Mouse (Mus musculus) lung, adult 18-20 months (tissue): ENCODE measurements around the gene Papss1.

Experiments used
- DNase-seq, 2 experiments: peaks; one replicate each; pipeline ENCODE4 v3.0.0; 2022; ENCODE audit warnings: mixed read lengths in 2 of 2

Gene Papss1

DNA sequence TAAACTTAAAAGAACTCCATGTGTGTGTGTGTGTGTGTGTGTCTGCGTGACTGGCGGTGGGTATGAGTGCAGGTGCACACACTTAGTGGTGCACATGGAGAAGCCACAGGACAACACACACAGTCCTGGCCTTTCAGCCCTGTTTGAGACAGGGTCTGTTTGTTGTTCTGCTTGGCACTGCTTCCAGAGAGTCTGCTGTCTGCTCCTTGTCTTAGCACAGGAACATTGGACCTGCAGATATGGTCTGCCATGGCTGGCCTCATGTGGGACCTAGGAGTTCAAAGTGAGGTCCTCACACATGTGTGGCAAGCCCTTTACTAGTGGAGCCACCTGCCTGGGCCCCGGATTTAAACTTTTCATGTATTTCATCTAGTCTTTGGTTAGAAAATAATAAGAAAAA is 72.4 kb downstream of the Papss1 start:
- DNase-seq: no peak

DNA sequence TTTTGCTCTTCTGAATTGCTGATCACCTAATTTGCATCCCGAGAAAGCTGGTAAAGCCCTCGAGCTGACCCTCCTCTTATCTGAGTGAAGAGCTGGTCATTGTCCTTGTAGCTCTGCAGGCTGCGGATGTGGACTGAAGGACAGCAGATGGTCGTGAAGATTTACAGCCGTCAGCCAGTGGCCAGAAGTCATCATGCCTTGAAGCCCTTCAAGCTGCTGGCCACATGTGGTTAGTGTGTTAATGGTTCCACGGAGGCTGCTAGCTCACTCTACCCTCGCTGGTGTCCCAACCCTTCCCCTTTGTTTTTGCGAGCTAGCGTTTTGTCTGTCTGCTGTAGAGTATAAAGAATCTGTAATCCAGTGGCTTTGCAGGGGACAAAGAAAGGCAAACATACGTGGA is 73.1 kb downstream of the Papss1 start:
- DNase-seq: no peak

DNA sequence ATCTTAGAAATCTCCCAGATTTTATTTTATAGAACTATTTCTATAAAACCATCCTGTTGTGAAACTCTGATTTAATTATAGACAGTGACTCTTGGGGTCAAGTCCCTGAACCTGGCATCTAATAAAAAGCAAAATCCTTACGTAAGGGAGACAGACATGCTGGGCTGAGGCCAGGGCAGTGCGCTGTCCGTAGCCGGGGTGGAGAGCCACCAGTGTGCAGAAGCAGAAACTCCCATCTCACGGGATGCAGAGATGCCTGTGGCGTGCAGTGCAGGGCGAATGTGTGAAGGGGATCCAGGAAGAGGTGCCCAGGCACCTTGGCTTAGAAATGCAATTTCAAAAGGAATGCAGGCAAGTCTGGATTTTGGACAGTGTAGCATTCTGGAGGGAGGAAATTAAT is 73.6 kb downstream of the Papss1 start:
- peak; percentile 5 to 7 for DNase-seq

DNA sequence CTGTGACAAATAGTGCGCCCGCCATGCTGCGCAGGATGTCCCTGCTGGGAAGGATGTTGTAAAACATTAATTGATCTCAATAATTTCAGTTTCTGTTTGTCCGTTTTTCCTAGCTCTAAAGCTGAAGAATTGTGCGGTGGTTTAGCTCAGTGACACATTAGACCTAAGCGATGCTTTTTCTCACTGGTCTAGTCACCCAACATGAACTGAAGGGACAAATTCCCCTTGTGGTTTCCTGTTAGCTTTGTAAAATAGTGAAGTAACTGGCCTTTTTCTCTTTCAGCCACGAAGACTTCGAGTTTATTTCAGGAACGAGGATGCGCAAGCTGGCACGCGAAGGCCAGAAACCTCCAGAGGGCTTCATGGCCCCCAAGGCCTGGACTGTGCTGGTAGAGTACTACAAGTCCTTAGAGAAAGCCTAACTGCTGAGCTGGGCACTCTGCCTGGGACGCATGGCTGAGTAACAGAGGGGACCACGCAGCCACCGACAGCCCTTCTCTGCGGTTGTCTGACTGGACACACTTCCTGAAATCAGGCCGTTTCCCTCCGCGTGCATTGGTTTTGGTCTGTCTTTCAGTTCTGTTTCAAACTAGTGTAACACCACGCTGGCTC is 78.2 kb downstream of the Papss1 start:
- peak; percentile 12 to 21 for DNase-seq

DNA sequence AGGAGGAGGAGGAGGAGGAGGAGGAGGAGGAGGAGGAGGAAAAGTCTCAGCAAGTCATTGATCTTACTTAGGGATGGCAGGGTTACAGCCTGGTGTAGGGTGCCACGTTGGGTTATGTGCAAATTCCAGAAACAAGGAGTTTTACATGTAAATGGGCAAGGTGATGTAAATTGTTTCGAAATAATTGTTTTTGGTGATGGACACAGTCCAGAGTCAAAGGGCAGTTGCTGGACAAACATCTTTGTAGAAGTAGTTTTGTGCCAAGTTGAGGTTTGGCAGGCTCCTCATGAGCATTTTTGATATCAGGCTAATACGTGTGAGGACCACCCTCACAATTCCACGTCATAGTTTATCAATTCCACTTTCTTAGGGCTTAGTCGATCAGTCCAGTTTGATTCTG is 80.6 kb downstream of the Papss1 start:
- DNase-seq: no peak

DNA sequence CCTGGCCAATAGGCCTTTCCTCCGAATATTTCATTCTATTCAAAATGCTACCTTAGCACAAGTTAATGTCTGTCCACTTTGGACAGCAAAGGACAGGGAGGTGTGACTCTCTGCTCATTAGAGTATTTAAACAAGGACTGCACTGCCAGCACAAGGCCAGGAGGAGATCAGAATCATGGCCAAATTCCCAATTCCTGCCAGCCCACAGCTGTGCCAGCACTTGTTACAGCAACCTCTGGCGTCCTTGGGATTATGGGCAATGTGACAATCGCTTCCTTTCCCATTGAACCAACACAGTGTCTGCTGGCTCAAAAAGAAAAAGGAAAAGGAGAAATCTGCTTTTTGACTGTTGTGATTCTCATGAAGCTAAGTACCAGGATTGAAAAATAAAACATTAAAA is 89.8 kb downstream of the Papss1 start:
- DNase-seq: no peak

DNA sequence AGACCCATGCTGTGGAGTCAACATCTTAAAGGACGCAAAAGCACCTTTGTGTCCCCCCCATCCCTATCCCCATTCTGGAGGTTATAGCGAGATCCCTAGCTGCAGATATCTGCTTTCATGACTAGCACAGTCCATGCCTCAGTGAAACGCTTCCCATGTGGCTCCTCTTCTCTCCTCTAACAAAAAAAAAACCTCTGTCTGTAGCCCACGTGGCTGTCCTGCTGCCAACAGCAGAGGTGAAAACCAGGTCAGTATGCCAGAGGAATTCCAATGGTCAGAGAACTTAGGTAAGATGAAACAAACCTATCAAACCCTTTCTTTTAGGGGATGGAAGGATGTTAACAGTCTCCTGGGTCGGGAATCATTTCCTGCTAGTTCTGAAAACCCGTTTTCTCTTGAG is 91.5 kb downstream of the Papss1 start:
- DNase-seq: no peak

DNA sequence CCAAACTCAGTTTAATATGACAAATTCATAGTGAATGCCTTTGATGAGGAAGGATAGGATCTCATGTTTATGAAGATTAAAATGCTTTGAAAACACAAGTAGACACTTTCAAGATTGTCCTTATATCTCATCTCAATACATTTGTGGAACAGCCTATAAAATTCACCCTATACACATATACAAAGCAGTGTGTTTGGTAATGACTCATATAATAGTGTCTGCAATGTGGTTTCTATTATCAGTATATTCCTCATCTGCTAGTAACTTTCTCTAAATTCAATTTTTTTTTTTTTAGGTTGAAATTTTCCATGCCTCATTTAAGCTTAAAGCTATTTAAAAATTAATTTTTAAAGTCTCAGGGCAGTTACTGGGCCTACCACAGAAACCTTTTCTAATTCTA is 95.6 kb downstream of the Papss1 start:
- DNase-seq: no peak

DNA sequence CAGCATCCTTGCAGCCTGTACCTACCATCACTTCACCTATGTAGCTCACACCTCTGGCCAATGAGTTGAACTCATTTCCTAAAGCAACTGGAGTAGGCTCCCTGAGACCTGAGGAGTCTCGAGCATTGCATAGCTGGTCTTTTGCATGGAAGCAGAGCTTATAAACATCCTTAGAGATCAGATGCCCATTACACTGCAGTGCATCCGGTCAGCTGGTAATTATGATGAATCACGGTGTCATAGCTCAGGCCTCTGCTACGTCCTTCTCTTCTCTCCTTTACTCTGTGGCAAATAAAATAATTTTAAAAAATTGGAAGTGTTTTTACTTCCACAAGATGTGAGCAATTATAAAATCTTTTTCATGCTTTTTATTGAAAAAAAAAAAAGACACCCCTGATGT is 96.1 kb downstream of the Papss1 start:
- no peak for DNase-seq

DNA sequence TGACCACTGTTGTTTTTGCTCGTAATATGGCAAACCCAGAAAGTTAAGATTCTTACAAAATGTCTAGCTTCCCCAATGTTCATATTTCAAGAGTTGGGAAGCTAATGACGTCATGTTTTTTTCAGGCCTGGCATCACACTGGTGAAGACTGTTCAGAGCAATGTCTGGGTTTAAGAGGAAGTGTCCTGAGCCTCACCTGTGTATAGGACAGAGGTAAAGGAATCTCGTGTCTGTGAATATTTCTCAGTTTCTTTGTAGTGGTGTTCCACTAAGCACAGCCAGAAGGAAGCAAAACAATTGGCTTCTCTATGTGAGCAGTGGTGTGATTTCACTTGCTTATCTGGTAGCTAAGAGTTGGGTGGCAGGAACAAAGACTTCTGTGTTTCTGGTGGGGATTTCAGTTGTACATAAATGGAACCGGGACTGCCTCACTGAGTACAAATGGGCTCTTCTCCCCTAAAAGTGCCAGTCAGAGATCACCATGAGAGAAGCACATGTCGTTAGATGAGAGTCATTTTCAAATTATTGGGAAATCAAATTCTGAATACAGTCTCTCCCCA is 98.1 kb downstream of the Papss1 start:
- no peak for DNase-seq

DNA sequence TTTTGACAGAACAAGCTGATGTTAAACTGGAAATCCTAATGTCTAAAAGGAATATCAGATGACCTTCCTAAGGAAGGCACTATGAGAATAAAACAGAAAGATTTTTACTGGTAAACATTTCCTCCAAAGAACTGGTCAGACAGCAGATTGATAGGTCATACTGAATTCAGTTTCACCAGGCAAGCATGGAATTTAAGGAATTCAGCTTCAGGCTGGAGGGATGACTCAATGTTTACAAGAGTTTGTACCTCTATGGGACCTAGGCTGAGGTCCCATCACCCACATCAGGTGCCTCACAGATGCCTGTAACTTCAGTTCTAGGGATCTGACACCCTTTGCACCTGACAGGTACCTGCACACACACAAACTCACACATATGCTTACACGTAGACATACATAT is 105.3 kb downstream of the Papss1 start:
- no peak for DNase-seq

DNA sequence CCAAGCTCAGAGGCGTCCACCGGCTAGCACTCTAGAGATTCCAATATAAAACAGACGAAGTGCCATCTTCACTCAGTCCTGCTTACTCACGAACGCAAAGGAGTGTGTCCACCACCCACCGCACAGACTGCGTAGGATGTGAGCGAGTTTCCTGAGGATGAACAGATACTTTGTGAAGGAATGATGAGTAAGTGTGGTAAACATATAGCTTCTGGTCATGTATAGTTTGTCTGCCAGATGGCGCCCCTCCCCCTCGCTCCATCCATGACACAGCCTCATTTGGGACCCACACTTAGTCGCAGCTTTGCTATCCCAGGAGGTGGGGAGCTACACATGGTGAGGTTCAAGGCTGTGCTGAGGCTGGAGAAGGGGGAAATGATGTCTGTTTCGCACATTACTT is 121.5 kb downstream of the Papss1 start:
- DNase-seq: no peak

DNA sequence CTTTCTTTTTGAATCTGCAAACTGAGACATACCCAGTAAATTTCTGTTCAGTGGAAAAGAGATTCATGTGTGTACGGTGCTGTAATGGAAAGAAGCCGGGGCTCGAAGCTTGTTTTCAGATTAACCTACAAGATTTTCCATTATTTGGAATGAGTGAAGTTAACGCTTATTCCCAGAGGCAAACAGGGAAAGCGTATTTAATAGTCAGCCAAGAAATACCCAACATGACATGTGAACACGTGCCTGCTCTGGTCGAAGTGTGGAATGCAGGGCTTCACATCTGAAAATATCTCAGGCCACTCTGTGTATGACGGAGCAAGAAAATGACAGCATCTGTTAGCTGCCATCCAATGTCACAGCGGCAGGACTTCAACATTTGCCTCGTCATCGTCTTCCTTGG is 125.4 kb downstream of the Papss1 start:
- DNase-seq: no peak

DNA sequence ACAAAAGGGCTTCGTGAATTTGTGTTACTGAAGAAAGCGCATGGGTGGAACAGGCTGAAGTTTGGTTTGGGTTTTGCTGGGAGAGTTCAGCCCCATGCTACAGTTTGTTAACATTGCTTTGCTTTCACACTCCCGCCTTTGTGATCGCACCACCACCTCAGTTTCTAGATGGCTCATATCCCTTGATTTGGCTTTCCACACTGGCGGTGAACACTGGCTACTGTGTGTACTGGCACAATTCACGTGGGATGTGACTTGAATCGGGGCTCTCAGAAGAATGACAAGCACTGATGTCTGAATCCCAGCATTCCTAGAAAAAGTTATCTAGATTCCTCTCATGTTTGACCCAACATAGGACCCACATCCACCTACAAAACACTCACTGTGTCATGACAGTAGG is 126.0 kb downstream of the Papss1 start:
- no peak for DNase-seq

DNA sequence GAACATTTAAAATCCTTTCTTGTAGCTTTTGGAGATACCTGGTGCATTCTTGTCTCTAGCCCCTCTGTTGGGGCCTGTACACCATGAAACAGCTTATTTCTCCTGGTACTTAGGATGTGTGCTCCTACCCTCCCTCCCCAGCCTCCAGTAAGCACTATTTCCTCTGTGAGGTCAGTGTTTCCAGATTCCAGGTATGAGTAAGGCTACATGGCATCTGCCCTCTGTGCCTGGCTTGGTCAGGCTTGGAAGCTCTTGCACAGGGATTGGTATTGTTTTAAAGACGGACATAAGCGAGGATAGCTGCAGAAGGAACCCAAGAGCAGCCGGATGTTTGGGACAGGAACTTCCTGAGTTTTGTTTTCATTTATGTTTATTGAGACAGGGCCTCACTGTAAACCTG is 126.6 kb downstream of the Papss1 start:
- peak in 1 of 2 experiments; percentile 5 for DNase-seq
